Mouse (Mus musculus) adrenal gland, postnatal 36 days (tissue): Measurements from ENCODE around the gene Fam213a. TPM values are rescaled to one million over a fixed set of nuclear protein-coding genes. Genes with fewer than 3 reads are reported as not detected.

Experiments used
- DNase-seq, 2 experiments: peaks; one replicate each; pipeline ENCODE4 v3.0.0; 2021; ENCODE audit warnings: mixed read lengths in 1 of 2
- total RNA-seq, 2 experiments: library from RNA; stranded (reverse); gene quantifications; 2 replicates each; pipeline ENCODE4 v1.2.3; 2021

The Fam213a gene
- total RNA-seq, 2 experiments from 2014 or later: 115 to 121 TPM

- DNase-seq: no peak
Observed at GRCm38 (mm10) chr14:40963501-40964213, 49.9 kb downstream of the Fam213a start.

GRCm38 (mm10) chr14:40962365-40963290 lies 51.0 kb downstream of the Fam213a start:
- no peak for DNase-seq

GRCm38 (mm10) chr14:40960237-40960636 lies 53.4 kb downstream of the Fam213a start:
- no peak for DNase-seq

- no peak for DNase-seq
Observed at GRCm38 (mm10) chr14:40959586-40959985, 54.0 kb downstream of the Fam213a start.

- DNase-seq: peak; percentile 27 to 64
Observed at GRCm38 (mm10) chr14:40958986-40959381, 54.6 kb downstream of the Fam213a start.

GRCm38 (mm10) chr14:40958083-40958985 lies 55.3 kb downstream of the Fam213a start:
- DNase-seq: peak; percentile 20 to 46

- DNase-seq: no peak
Observed at GRCm38 (mm10) chr14:40957607-40958006, 56.0 kb downstream of the Fam213a start.

GRCm38 (mm10) chr14:40956252-40957146 lies 57.1 kb downstream of the Fam213a start:
- no peak for DNase-seq

GRCm38 (mm10) chr14:40955596-40956251 lies 57.9 kb downstream of the Fam213a start:
- DNase-seq: no peak

- no peak for DNase-seq
Observed at GRCm38 (mm10) chr14:40955146-40955545, 58.4 kb downstream of the Fam213a start.

GRCm38 (mm10) chr14:40953381-40953780 lies 60.2 kb downstream of the Fam213a start:
- DNase-seq: no peak

- DNase-seq: no peak
Observed at GRCm38 (mm10) chr14:40952715-40953114, 60.9 kb downstream of the Fam213a start.

- no peak for DNase-seq
Observed at GRCm38 (mm10) chr14:40952301-40952700, 61.3 kb downstream of the Fam213a start.

GRCm38 (mm10) chr14:40949730-40950614 lies 63.6 kb downstream of the Fam213a start:
- DNase-seq: no peak

- no peak for DNase-seq
Observed at GRCm38 (mm10) chr14:40949047-40949446, 64.5 kb downstream of the Fam213a start.

- DNase-seq: no peak
Observed at GRCm38 (mm10) chr14:40948522-40948921, 65.1 kb downstream of the Fam213a start.

GRCm38 (mm10) chr14:40947431-40948394 lies 65.9 kb downstream of the Fam213a start:
- DNase-seq: peak in 1 of 2 experiments; percentile 22

- DNase-seq: no peak
Observed at GRCm38 (mm10) chr14:40943802-40944201, 69.8 kb downstream of the Fam213a start.
